22 mouse cellular contexts compared by ENCODE assay signal in the genomic region with DNA sequence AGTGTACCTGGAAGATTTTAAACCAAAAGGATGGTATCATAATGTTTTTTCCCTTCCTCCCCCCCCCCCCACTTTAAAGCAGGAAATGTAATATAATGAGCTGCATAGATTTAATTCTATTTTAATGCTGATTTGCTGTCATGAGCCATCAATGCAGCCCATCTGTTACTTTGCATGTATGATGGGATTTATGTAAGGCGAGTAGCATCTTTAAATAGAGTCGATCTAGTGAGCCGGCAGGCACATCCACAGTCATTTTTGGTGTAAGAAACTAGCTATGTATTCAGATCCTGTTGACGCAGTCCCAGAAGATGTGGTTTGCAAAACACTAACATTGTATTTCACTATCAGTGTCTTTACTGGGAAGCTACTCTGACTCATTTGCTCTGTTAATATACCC.
DNase-seq lines count a peak whose midpoint lies in the region; ATAC-seq and TF ChIP-seq lines count a peak whose summit lies in the region.
"Had no signal": no experiment of that assay in that cellular context is flagged by ENCODE, and none has a peak within 500 bp of the region (broad histone marks: within the 10 kb centered on the region; RNA-seq: fewer than 3 reads in every experiment).

No protein-coding gene starts in this region.

- no peaks in the 10 kb centered on the region for H3K27me3 ChIP-seq in forebrain, embryonic 13.5 days
- H3K27me3 ChIP-seq in forebrain, embryonic 12.5 days, result no peaks in the 10 kb centered on the region
- no peaks in the 10 kb centered on the region for H3K27me3 ChIP-seq in forebrain, postnatal 0 days (ENCODE audit: insufficient read depth, low read length)
- H3K27me3 ChIP-seq: heart, embryonic 12.5 days; intestine, embryonic 15.5 days had no signal

- H3K27ac ChIP-seq in forebrain, embryonic 13.5 days, result no peak overlapping the region
- H3K27ac ChIP-seq in forebrain, embryonic 12.5 days, result no peak overlapping the region
- no peak overlapping the region for H3K27ac ChIP-seq in forebrain, postnatal 0 days (ENCODE audit: low read depth, low read length)
- H3K27ac ChIP-seq: embryonic facial prominence, embryonic 10.5 days; heart, adult 2 months; hindbrain, embryonic 10.5 days; hindbrain, embryonic 14.5 days; intestine, embryonic 15.5 days had no signal

- 87% methylated on average over 4 of the region's 4 CpGs for WGBS in forebrain, embryonic 13.5 days
- WGBS in forebrain, embryonic 12.5 days, result 88% methylated on average over 4 of the region's 4 CpGs
- WGBS in forebrain, postnatal 0 days, result 47% methylated on average over 4 of the region's 4 CpGs

- no peak overlapping the region for H3K4me3 ChIP-seq in forebrain, embryonic 13.5 days
- no peak overlapping the region for H3K4me3 ChIP-seq in forebrain, embryonic 12.5 days (replicated peaks)
- H3K4me3 ChIP-seq in forebrain, postnatal 0 days (ENCODE audit: low read depth, low read length), result no peak overlapping the region
- H3K4me3 ChIP-seq: embryonic facial prominence, embryonic 10.5 days; heart, adult 2 months; heart, embryonic 12.5 days; hindbrain, embryonic 10.5 days; intestine, embryonic 15.5 days had no signal

- no peaks in the 10 kb centered on the region for H3K36me3 ChIP-seq in forebrain, embryonic 13.5 days (ENCODE audit: poor library complexity, severe bottlenecking)
- H3K36me3 ChIP-seq in forebrain, embryonic 12.5 days (replicated peaks), result no peaks in the 10 kb centered on the region
- H3K36me3 ChIP-seq in forebrain, postnatal 0 days (ENCODE audit: insufficient read depth), result no peaks in the 10 kb centered on the region
- H3K36me3 ChIP-seq: embryonic facial prominence, embryonic 10.5 days; G1E; heart, embryonic 12.5 days; hindbrain, embryonic 10.5 days; intestine, embryonic 15.5 days had no signal

- no peak for TF ChIP-seq CTCF in forebrain, postnatal 0 days (IDR thresholded peaks at IDR 0.05; ENCODE audit: low read depth)

- no peak overlapping the region for H3K9ac ChIP-seq in forebrain, embryonic 13.5 days
- H3K9ac ChIP-seq in forebrain, embryonic 12.5 days, result no peak overlapping the region
- H3K9ac ChIP-seq in forebrain, postnatal 0 days, result no peak overlapping the region
- H3K9ac ChIP-seq: heart, embryonic 12.5 days; hindbrain, embryonic 14.5 days; intestine, embryonic 15.5 days had no signal

- DNase-seq in frontal cortex, adult 2 months (ENCODE audit: extremely low spot score in 1 of 2, low spot score in 1 of 2), result peak; percentile 25 to 59
- no peak for DNase-seq in frontal cortex, postnatal 25 days (ENCODE audit: low spot score in 2 of 2)
- peak; percentile 16 for DNase-seq in right cerebral cortex, adult 18-20 months
- DNase-seq in right cerebral cortex, postnatal 4 days, result no peak
- DNase-seq in forebrain, postnatal 0 days, result peak; percentile 44
- no peak for DNase-seq in urinary bladder, postnatal 14 days (ENCODE audit: low spot score)
- DNase-seq: adrenal gland, adult 8-10 months; adrenal gland, postnatal 36 days; B cell, adult 2 months; cerebellum, adult 18-20 months; cerebellum, postnatal 10 days; gastrocnemius, postnatal 14 days; heart, adult 2 months had no signal

- peak; percentile 62; the same call in 1 of the 2 replicates for ATAC-seq in forebrain, embryonic 13.5 days
- no peak for ATAC-seq in forebrain, embryonic 12.5 days (ENCODE audit: low FRiP score)
- peak; percentile 83 for ATAC-seq in forebrain, postnatal 0 days
- ATAC-seq: CD4-positive, CD25-positive, alpha-beta regulatory T cell, adult 4 months; intestine, embryonic 15.5 days had no signal

- H3K4me1 ChIP-seq in forebrain, embryonic 13.5 days, result no peaks in the 10 kb centered on the region
- H3K4me1 ChIP-seq in forebrain, embryonic 12.5 days, result no peaks in the 10 kb centered on the region
- H3K4me1 ChIP-seq in forebrain, postnatal 0 days (ENCODE audit: insufficient read depth), result no peaks in the 10 kb centered on the region
- H3K4me1 ChIP-seq: embryonic facial prominence, embryonic 10.5 days; heart, embryonic 12.5 days; intestine, embryonic 15.5 days had no signal

- no peaks in the 10 kb centered on the region for H3K9me3 ChIP-seq in forebrain, embryonic 13.5 days (replicated peaks)
- H3K9me3 ChIP-seq in forebrain, embryonic 12.5 days, result no peaks in the 10 kb centered on the region
- H3K9me3 ChIP-seq in forebrain, postnatal 0 days (ENCODE audit: low read length), result no peaks in the 10 kb centered on the region
- H3K9me3 ChIP-seq: embryonic facial prominence, embryonic 10.5 days; G1E; heart, embryonic 12.5 days; hindbrain, embryonic 10.5 days; intestine, embryonic 15.5 days had no signal

- no peak overlapping the region for H3K4me2 ChIP-seq in forebrain, embryonic 13.5 days
- no peak overlapping the region for H3K4me2 ChIP-seq in forebrain, embryonic 12.5 days
- no peak overlapping the region for H3K4me2 ChIP-seq in forebrain, postnatal 0 days (ENCODE audit: low read depth)
- H3K4me2 ChIP-seq: heart, embryonic 12.5 days; hindbrain, embryonic 14.5 days; intestine, embryonic 15.5 days had no signal

Comparison
In these comparisons a context has a peak if more than half of its experiments do, and no peak if none do; other contexts are left out.
1. DNase-seq: peak in frontal cortex, adult 2 months (2 of 2), right cerebral cortex, adult 18-20 months (single experiment) and forebrain, postnatal 0 days (single experiment); none in frontal cortex, postnatal 25 days (0 of 2), right cerebral cortex, postnatal 4 days (single experiment) and urinary bladder, postnatal 14 days (single experiment).